Mouse (Mus musculus): Measurements from ENCODE around the gene Cpsf4l. TPM values are rescaled to one million over a fixed set of nuclear protein-coding genes. Genes with fewer than 3 reads are reported as not detected.
A peak's percentile ranks its signal among the peaks of the same experiment; 100 is the strongest.

Cpsf4l gene
- polyA plus RNA-seq, 1 experiment from 2014 or later, result 0.22 TPM

- 0 out of 2 replicates have a peak, but pooled peaks cover 3% of the 10 kb centered on the region for H3K27me3 ChIP-seq (replicated peaks)
- WGBS, result 70% methylated on average over 1 of the region's 1 CpGs
- H3K36me3 ChIP-seq (replicated peaks), result no peaks in the 10 kb centered on the region
- H3K4me2 ChIP-seq, result no peak overlapping the region
- H3K4me3 ChIP-seq, result no peak overlapping the region
- no peak for ATAC-seq (replicated peaks)
- H3K9me3 ChIP-seq, result no peaks in the 10 kb centered on the region
- H3K4me1 ChIP-seq, result peaks cover 19% of the 10 kb centered on the region
- H3K27ac ChIP-seq, result peak overlapping the region; percentile 65; the same call in 1 of the 2 replicates
- H3K9ac ChIP-seq, result no peak overlapping the region
Measured at GRCm38 (mm10) chr11:113711061-113711460, 1.2 kb upstream of the Cpsf4l start.

DNA sequence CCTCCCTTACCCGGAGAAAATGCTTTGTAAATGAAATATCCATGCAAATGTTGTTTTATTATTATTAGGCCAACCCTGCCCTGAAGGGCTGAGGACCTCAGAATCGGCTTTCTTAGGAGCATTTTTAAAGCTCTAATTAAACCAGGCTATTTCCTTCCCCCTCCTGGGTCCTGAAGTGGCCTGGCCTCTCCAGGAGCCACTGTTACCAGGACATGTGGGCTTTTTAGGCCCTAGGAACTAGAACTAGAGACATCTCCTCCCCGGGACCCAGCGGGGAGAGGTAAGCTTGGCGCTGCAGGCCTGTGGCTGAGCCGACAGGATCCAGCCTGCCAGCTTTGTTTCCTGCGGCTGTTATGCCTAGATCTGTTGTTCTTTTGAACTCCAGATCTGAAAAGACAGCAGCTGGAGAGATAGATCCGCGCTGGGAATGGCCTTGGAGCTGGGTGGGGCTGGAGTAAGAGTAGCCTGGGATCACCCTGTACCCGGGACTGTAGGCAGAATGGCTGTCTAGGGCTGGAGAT, 500 bp upstream of the Cpsf4l start:
- H3K9me3 ChIP-seq, result no peaks in the 10 kb centered on the region
- 1% methylated on average over 10 of the region's 10 CpGs for WGBS
- H3K4me2 ChIP-seq, result no peak overlapping the region; the same call in 1 of the 2 replicates
- peak overlapping the region; percentile 32; the same call in 1 of the 2 replicates for H3K9ac ChIP-seq
- ATAC-seq (replicated peaks), result peak; percentile 22
- H3K27me3 ChIP-seq (replicated peaks), result 0 out of 2 replicates have a peak, but pooled peaks cover 3% of the 10 kb centered on the region
- no peak overlapping the region for H3K4me3 ChIP-seq
- H3K36me3 ChIP-seq (replicated peaks), result no peaks in the 10 kb centered on the region
- H3K27ac ChIP-seq, result peak overlapping the region; percentile 65
- H3K4me1 ChIP-seq, result peaks cover 19% of the 10 kb centered on the region

DNA sequence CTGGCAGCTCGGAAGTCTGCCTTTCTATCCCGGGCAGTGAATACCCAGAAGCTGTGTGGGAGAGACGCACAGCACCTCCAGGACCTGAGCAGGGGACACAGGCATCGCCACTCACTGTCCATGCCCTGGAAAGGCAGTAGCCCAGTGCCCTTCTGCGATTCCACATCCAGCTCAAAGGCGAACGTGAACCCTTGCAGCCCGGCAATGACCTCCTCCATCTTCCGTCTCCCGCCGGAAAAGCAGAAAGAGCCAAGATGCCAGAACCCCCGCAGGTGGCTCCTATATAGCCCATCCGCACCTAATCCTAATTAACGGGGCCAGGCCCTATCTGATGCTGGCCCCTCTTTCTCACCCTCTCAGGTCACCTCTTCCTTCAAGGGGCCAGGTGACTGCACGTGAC, 545 bp downstream of the Cpsf4l start:
- 0 out of 2 replicates have a peak, but pooled peaks have one; percentile 22 for ATAC-seq (replicated peaks)
- Histone ChIP-seq H3K9ac (no peak overlapping the region), H3K9me3 (no peaks in the 10 kb centered on the region), H3K27me3 (replicated peaks) (0 out of 2 replicates have a peak, but pooled peaks cover 3% of the 10 kb centered on the region), H3K27ac (no peak overlapping the region), H3K4me3 (no peak overlapping the region), H3K4me1 (peaks cover 19% of the 10 kb centered on the region), H3K4me2 (no peak overlapping the region), H3K36me3 (replicated peaks) (no peaks in the 10 kb centered on the region)
- 18% methylated on average over 15 of the region's 15 CpGs for WGBS

DNA sequence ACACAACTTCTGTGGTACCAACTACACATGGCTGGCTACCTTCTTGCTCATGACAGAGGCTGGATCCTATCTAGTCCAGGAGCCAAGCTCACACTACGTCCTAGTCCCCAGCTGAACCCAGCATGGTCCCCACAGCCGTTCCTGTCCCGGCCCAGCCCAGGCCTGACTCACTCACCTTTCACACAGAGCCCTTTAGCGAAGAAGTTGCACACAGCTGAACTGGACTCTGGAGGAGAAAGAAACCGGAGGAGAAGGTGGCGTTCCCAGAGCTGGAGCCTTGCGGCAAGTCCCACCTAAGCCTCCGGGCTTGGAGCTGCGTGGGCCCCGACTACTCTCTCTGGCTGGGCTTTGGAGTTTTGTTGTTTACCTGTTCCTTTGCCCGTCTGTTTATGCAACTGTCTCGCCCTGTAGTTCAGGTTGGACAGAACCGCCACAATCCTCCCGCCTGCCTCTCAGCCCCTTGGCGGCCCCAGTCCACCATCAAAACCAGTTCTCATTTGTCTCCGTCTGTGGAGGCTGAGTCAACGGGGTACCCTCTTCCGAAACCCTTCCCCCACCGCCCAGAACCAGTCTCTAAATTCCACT, 1.1 kb downstream of the Cpsf4l start:
- no peak for ATAC-seq (replicated peaks)
- H3K9ac ChIP-seq, result no peak overlapping the region
- no peaks in the 10 kb centered on the region for H3K36me3 ChIP-seq (replicated peaks)
- peaks cover 21% of the 10 kb centered on the region for H3K4me1 ChIP-seq
- no peak overlapping the region for H3K4me3 ChIP-seq
- H3K27ac ChIP-seq, result no peak overlapping the region
- 0 out of 2 replicates have a peak, but pooled peaks cover 3% of the 10 kb centered on the region for H3K27me3 ChIP-seq (replicated peaks)
- H3K9me3 ChIP-seq, result no peaks in the 10 kb centered on the region
- no peak overlapping the region for H3K4me2 ChIP-seq
- WGBS, result 56% methylated on average over 19 of the region's 19 CpGs

DNA sequence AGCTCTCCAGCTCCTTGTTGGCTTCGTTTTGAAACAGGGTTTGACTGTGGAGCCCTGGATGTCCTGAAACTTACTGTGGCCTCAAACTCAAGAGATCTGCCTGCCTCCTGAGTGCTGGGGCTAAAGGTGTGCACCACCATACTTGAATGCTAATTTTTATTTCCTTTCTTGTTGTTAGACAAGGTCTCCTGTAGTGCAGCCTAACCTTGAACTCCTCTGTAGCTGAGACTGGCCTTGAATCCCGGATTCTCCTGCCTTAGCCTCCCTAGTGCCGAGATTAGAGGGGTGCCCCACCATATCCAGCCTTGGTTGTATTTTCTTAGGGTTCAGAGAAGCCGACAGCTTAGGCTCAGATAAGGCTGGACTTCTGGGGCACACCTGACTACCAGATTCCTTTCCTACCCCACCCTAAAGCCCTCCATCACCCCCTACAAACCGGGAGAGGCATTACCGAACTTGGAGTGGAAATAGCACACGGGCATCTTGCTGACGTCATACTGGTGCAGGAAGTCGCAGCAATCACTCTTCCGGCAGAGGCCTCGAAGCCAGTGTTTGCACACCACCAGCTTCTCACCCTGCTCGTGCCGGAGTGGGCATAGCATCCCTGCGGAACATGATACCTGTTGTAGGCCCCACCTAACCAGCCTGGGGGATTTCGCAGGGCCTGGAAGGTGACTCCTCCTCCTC, 3.7 kb downstream of the Cpsf4l start:
- 91% methylated on average over 15 of the region's 15 CpGs for WGBS
- no peak overlapping the region for H3K27ac ChIP-seq
- 0 out of 2 replicates have a peak, but pooled peaks cover 3% of the 10 kb centered on the region for H3K27me3 ChIP-seq (replicated peaks)
- H3K4me1 ChIP-seq, result peaks cover 21% of the 10 kb centered on the region
- no peak overlapping the region for H3K4me3 ChIP-seq
- ATAC-seq (replicated peaks), result no peak
- H3K4me2 ChIP-seq, result no peak overlapping the region
- no peaks in the 10 kb centered on the region for H3K36me3 ChIP-seq (replicated peaks)
- H3K9me3 ChIP-seq, result no peaks in the 10 kb centered on the region
- H3K9ac ChIP-seq, result no peak overlapping the region

- no peak overlapping the region for H3K4me2 ChIP-seq
- no peak overlapping the region for H3K27ac ChIP-seq
- 0 out of 2 replicates have a peak, but pooled peaks cover 3% of the 10 kb centered on the region for H3K27me3 ChIP-seq (replicated peaks)
- H3K4me1 ChIP-seq, result 0 out of 2 replicates have a peak, but pooled peaks cover 2% of the 10 kb centered on the region
- H3K9ac ChIP-seq, result no peak overlapping the region
- no peaks in the 10 kb centered on the region for H3K36me3 ChIP-seq (replicated peaks)
- H3K4me3 ChIP-seq, result no peak overlapping the region
- ATAC-seq (replicated peaks), result peak; percentile 56
- H3K9me3 ChIP-seq, result no peaks in the 10 kb centered on the region
- WGBS, result 36% methylated on average over 5 of the region's 5 CpGs
Measured at GRCm38 (mm10) chr11:113703758-113704157, 6.1 kb downstream of the Cpsf4l start.

- 86% methylated on average over 7 of the region's 7 CpGs for WGBS
- Histone ChIP-seq H3K9ac (no peak overlapping the region), H3K27ac (no peak overlapping the region), H3K9me3 (no peaks in the 10 kb centered on the region), H3K4me3 (no peak overlapping the region), H3K36me3 (replicated peaks) (peaks cover 17% of the 10 kb centered on the region), H3K4me1 (0 out of 2 replicates have a peak, but pooled peaks cover 2% of the 10 kb centered on the region), H3K4me2 (no peak overlapping the region), H3K27me3 (replicated peaks) (no peaks in the 10 kb centered on the region)
- ATAC-seq (replicated peaks), result no peak
Measured at GRCm38 (mm10) chr11:113699643-113700042, 10.2 kb downstream of the Cpsf4l start.

- no peak for ATAC-seq (replicated peaks)
- Histone ChIP-seq H3K4me3 (no peak overlapping the region), H3K27me3 (replicated peaks) (no peaks in the 10 kb centered on the region), H3K27ac (no peak overlapping the region), H3K9me3 (no peaks in the 10 kb centered on the region), H3K4me1 (no peaks in the 10 kb centered on the region), H3K9ac (no peak overlapping the region), H3K4me2 (no peak overlapping the region), H3K36me3 (replicated peaks) (peaks cover 29% of the 10 kb centered on the region)
- WGBS, result 69% methylated on average over 12 of the region's 12 CpGs
Measured at GRCm38 (mm10) chr11:113698013-113698545, 11.7 kb downstream of the Cpsf4l start.

GRCm38 (mm10) chr11:113697571-113697970, 12.2 kb downstream of the Cpsf4l start:
- no peak overlapping the region for H3K9ac ChIP-seq
- H3K4me1 ChIP-seq, result no peaks in the 10 kb centered on the region
- H3K27ac ChIP-seq, result no peak overlapping the region
- H3K4me2 ChIP-seq, result no peak overlapping the region
- no peaks in the 10 kb centered on the region for H3K27me3 ChIP-seq (replicated peaks)
- no peak overlapping the region for H3K4me3 ChIP-seq
- ATAC-seq (replicated peaks), result no peak
- 24% methylated on average over 5 of the region's 5 CpGs for WGBS
- peaks cover 34% of the 10 kb centered on the region for H3K36me3 ChIP-seq (replicated peaks)
- no peaks in the 10 kb centered on the region for H3K9me3 ChIP-seq

- Histone ChIP-seq H3K27me3 (replicated peaks) (no peaks in the 10 kb centered on the region), H3K9me3 (no peaks in the 10 kb centered on the region), H3K27ac (no peak overlapping the region), H3K4me1 (peaks cover 3% of the 10 kb centered on the region), H3K9ac (no peak overlapping the region), H3K36me3 (replicated peaks) (peaks cover 60% of the 10 kb centered on the region), H3K4me2 (no peak overlapping the region), H3K4me3 (no peak overlapping the region)
- no peak for ATAC-seq (replicated peaks)
- 76% methylated on average over 3 of the region's 3 CpGs for WGBS
Measured at GRCm38 (mm10) chr11:113691851-113692250, 18.0 kb downstream of the Cpsf4l start.

DNA sequence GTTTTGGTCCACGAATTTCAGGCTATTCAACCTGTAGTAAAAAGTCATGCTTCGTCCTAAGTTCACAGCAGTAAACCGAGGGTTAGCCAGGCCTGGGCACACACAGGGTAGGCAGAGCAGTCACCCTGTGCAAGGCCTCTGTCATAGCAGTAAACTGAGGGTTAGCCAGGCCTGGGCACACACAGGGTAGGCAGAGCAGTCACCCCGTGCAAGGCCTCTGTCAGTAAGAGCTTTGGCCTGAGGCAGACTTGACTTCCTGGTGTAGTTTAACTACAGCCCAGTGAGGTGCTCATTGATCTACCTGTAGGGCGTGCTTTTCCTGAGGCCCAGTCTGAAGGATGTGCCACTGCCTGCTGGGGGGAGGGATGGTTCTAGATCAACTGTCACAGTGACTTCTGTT, 18.5 kb downstream of the Cpsf4l start:
- peaks cover 9% of the 10 kb centered on the region for H3K4me1 ChIP-seq
- no peak overlapping the region for H3K4me2 ChIP-seq
- no peak overlapping the region for H3K27ac ChIP-seq
- H3K27me3 ChIP-seq (replicated peaks), result no peaks in the 10 kb centered on the region
- no peak overlapping the region for H3K4me3 ChIP-seq
- ATAC-seq (replicated peaks), result no peak
- H3K36me3 ChIP-seq (replicated peaks), result peaks cover 57% of the 10 kb centered on the region
- H3K9me3 ChIP-seq, result no peaks in the 10 kb centered on the region
- no peak overlapping the region for H3K9ac ChIP-seq
- WGBS, result 87% methylated on average over 5 of the region's 5 CpGs

- no peak for ATAC-seq (replicated peaks)
- WGBS, result 92% methylated on average over 12 of the region's 12 CpGs
- Histone ChIP-seq H3K36me3 (replicated peaks) (peaks cover 52% of the 10 kb centered on the region), H3K4me1 (peaks cover 15% of the 10 kb centered on the region), H3K9me3 (no peaks in the 10 kb centered on the region), H3K27ac (no peak overlapping the region), H3K4me2 (no peak overlapping the region), H3K9ac (no peak overlapping the region), H3K4me3 (no peak overlapping the region), H3K27me3 (replicated peaks) (no peaks in the 10 kb centered on the region)
Measured at GRCm38 (mm10) chr11:113690506-113690905, 19.3 kb downstream of the Cpsf4l start.
